In the genomic region with DNA sequence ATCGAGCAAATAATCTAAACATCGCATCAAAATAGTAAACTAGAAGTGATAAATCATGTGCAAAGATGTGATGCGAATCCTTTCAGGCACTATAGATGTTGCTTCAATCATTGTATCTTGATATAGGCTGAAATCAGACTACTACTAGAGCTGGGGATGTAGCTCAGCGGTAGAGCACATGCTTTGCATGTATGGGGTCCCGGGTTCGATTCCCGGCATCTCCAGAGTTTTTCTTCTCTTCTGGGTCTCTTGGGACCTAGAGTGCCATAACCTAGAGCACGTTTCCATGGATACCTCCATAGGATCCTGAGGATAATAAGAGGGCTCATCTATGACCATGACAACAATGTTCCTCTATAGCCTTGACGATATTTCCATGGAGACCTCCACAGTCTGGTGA, we compare ENCODE assay signal across 15 mouse cellular contexts. TPM values are rescaled to one million over a fixed set of nuclear protein-coding genes. Genes with fewer than 3 reads are reported as not detected.
"Had no signal": no experiment of that assay in that cellular context is flagged by ENCODE, and none has a peak within 500 bp of the region (broad histone marks: within the 10 kb centered on the region; RNA-seq: fewer than 3 reads in every experiment).

No protein-coding gene starts in this region.

RNA-seq across cellular contexts. Expression of a gene that starts 21.5 kb away (rescaled TPM):
- total RNA-seq: neutrophil, adult 5-6 weeks had no signal

RNA-seq across cellular contexts. Expression of a gene that starts 25.2 kb away (rescaled TPM):
- total RNA-seq: neutrophil, adult 5-6 weeks had no signal
- polyA plus RNA-seq: neural tube, embryonic 12.5 days; neural tube, embryonic 13.5 days; neural tube, embryonic 14.5 days; neural tube, embryonic 15.5 days; small intestine, adult 2 months; spleen, adult 2 months; stomach, embryonic 14.5 days; stomach, embryonic 15.5 days; stomach, embryonic 16.5 days; stomach, postnatal 0 days; thymus, adult 2 months; thymus, postnatal 0 days; urinary bladder, adult 2 months had no signal

RNA-seq across cellular contexts. Expression of a gene that starts 51.3 kb away (rescaled TPM):
- total RNA-seq: neutrophil, adult 5-6 weeks had no signal
- polyA plus RNA-seq: neural tube, embryonic 12.5 days; neural tube, embryonic 13.5 days; neural tube, embryonic 14.5 days; neural tube, embryonic 15.5 days; small intestine, adult 2 months; spleen, adult 2 months; stomach, embryonic 14.5 days; stomach, embryonic 15.5 days; stomach, embryonic 16.5 days; stomach, postnatal 0 days; testis, adult 2 months; thymus, adult 2 months; urinary bladder, adult 2 months had no signal
